Mouse (Mus musculus): Measurements from ENCODE around the gene Fbxo8. TPM values are rescaled to one million over a fixed set of nuclear protein-coding genes. Genes with fewer than 3 reads are reported as not detected.
A peak's percentile ranks its signal among the peaks of the same experiment; 100 is the strongest.

The Fbxo8 gene
- polyA plus RNA-seq, 1 experiment from 2014 or later, result 45.0 TPM

GRCm38 (mm10) chr8:56552045-56552444 lies 1.2 kb downstream of the Fbxo8 start:
- ATAC-seq, result no peak
- WGBS (ENCODE audit: insufficient replicate concordance), result 17% methylated on average over 10 of the region's 10 CpGs
- no peaks in the 10 kb centered on the region for H3K9me3 ChIP-seq (replicated peaks)
- H3K27me3 ChIP-seq (replicated peaks), result no peaks in the 10 kb centered on the region
- peak overlapping the region; percentile 91 for H3K27ac ChIP-seq
- H3K36me3 ChIP-seq, result no peaks in the 10 kb centered on the region
- peak overlapping the region; percentile 87 for H3K4me2 ChIP-seq
- H3K4me3 ChIP-seq, result peak overlapping the region; percentile 96
- H3K4me1 ChIP-seq, result peaks cover 22% of the 10 kb centered on the region
- peak overlapping the region; percentile 86 for H3K9ac ChIP-seq

GRCm38 (mm10) chr8:56552551-56553103 lies 1.7 kb downstream of the Fbxo8 start:
- Histone ChIP-seq H3K4me3 (peak overlapping the region; percentile 96), H3K4me2 (peak overlapping the region; percentile 87), H3K4me1 (peaks cover 22% of the 10 kb centered on the region), H3K9ac (peak overlapping the region; percentile 86), H3K27ac (no peak overlapping the region), H3K9me3 (replicated peaks) (no peaks in the 10 kb centered on the region), H3K36me3 (no peaks in the 10 kb centered on the region), H3K27me3 (replicated peaks) (no peaks in the 10 kb centered on the region)
- no peak for ATAC-seq
- 45% methylated on average over 5 of the region's 5 CpGs for whole genome bisulfite sequencing (ENCODE audit: insufficient replicate concordance)

- no peak for ATAC-seq
- Histone ChIP-seq H3K36me3 (peaks cover 7% of the 10 kb centered on the region; the same call in 1 of the 2 replicates), H3K4me3 (no peak overlapping the region), H3K9me3 (replicated peaks) (no peaks in the 10 kb centered on the region), H3K27me3 (replicated peaks) (no peaks in the 10 kb centered on the region), H3K4me2 (no peak overlapping the region), H3K27ac (no peak overlapping the region), H3K9ac (no peak overlapping the region), H3K4me1 (no peaks in the 10 kb centered on the region)
- WGBS (ENCODE audit: insufficient replicate concordance), result 68% methylated on average over 4 of the region's 4 CpGs
Observed at GRCm38 (mm10) chr8:56564399-56565047, 13.6 kb downstream of the Fbxo8 start.

- H3K27ac ChIP-seq, result no peak overlapping the region
- no peak for ATAC-seq
- H3K9me3 ChIP-seq (replicated peaks), result no peaks in the 10 kb centered on the region
- H3K4me1 ChIP-seq, result no peaks in the 10 kb centered on the region
- peaks cover 7% of the 10 kb centered on the region; the same call in 1 of the 2 replicates for H3K36me3 ChIP-seq
- no peak overlapping the region for H3K9ac ChIP-seq
- H3K4me3 ChIP-seq, result no peak overlapping the region
- WGBS (ENCODE audit: insufficient replicate concordance), result 85% methylated on average over 9 of the region's 9 CpGs
- H3K27me3 ChIP-seq (replicated peaks), result no peaks in the 10 kb centered on the region
- H3K4me2 ChIP-seq, result no peak overlapping the region
Observed at GRCm38 (mm10) chr8:56566856-56567255, 16.0 kb downstream of the Fbxo8 start.

- H3K27ac ChIP-seq, result no peak overlapping the region
- 0 out of 2 replicates have a peak, but pooled peaks cover 2% of the 10 kb centered on the region for H3K36me3 ChIP-seq
- no peak overlapping the region for H3K9ac ChIP-seq
- H3K27me3 ChIP-seq (replicated peaks), result no peaks in the 10 kb centered on the region
- no peak for ATAC-seq
- H3K4me3 ChIP-seq, result no peak overlapping the region
- H3K9me3 ChIP-seq (replicated peaks), result no peaks in the 10 kb centered on the region
- no peaks in the 10 kb centered on the region for H3K4me1 ChIP-seq
- H3K4me2 ChIP-seq, result no peak overlapping the region
- WGBS (ENCODE audit: insufficient replicate concordance), result 77% methylated on average over 4 of the region's 4 CpGs
Observed at GRCm38 (mm10) chr8:56580918-56581317, 30.0 kb downstream of the Fbxo8 start.

- Histone ChIP-seq H3K4me1 (no peaks in the 10 kb centered on the region), H3K4me3 (no peak overlapping the region), H3K9me3 (replicated peaks) (no peaks in the 10 kb centered on the region), H3K27me3 (replicated peaks) (no peaks in the 10 kb centered on the region), H3K4me2 (no peak overlapping the region), H3K36me3 (0 out of 2 replicates have a peak, but pooled peaks cover 2% of the 10 kb centered on the region), H3K9ac (no peak overlapping the region), H3K27ac (no peak overlapping the region)
- no peak for ATAC-seq
Observed at GRCm38 (mm10) chr8:56582841-56583240, 32.0 kb downstream of the Fbxo8 start.

GRCm38 (mm10) chr8:56589004-56589403 lies 38.1 kb downstream of the Fbxo8 start:
- Histone ChIP-seq H3K9ac (no peak overlapping the region), H3K36me3 (peaks cover 8% of the 10 kb centered on the region), H3K4me1 (no peaks in the 10 kb centered on the region), H3K4me2 (no peak overlapping the region), H3K9me3 (replicated peaks) (no peaks in the 10 kb centered on the region), H3K27me3 (replicated peaks) (no peaks in the 10 kb centered on the region), H3K27ac (no peak overlapping the region), H3K4me3 (no peak overlapping the region)
- no peak for ATAC-seq
- WGBS (ENCODE audit: insufficient replicate concordance), result 66% methylated on average over 2 of the region's 2 CpGs

GRCm38 (mm10) chr8:56591084-56591483 lies 40.2 kb downstream of the Fbxo8 start:
- Histone ChIP-seq H3K4me3 (no peak overlapping the region), H3K36me3 (peaks cover 9% of the 10 kb centered on the region), H3K27me3 (replicated peaks) (no peaks in the 10 kb centered on the region), H3K4me1 (no peaks in the 10 kb centered on the region), H3K4me2 (no peak overlapping the region), H3K9me3 (replicated peaks) (no peaks in the 10 kb centered on the region), H3K9ac (no peak overlapping the region), H3K27ac (no peak overlapping the region)
- WGBS (ENCODE audit: insufficient replicate concordance), result 81% methylated on average over 1 of the region's 1 CpGs
- peak; percentile 61 for ATAC-seq

- Histone ChIP-seq H3K9ac (no peak overlapping the region), H3K9me3 (replicated peaks) (no peaks in the 10 kb centered on the region), H3K27ac (no peak overlapping the region), H3K4me3 (no peak overlapping the region), H3K36me3 (peaks cover 9% of the 10 kb centered on the region), H3K4me1 (no peaks in the 10 kb centered on the region), H3K27me3 (replicated peaks) (no peaks in the 10 kb centered on the region), H3K4me2 (no peak overlapping the region)
- 0 out of 2 replicates have a peak, but pooled peaks have one; percentile 47 for ATAC-seq
- WGBS (ENCODE audit: insufficient replicate concordance), result 91% methylated on average over 5 of the region's 5 CpGs
Observed at GRCm38 (mm10) chr8:56591502-56591901, 40.6 kb downstream of the Fbxo8 start.

GRCm38 (mm10) chr8:56606481-56606880 lies 55.6 kb downstream of the Fbxo8 start:
- Histone ChIP-seq H3K4me1 (no peaks in the 10 kb centered on the region), H3K27me3 (replicated peaks) (no peaks in the 10 kb centered on the region), H3K36me3 (no peaks in the 10 kb centered on the region), H3K4me2 (no peak overlapping the region), H3K9me3 (replicated peaks) (no peaks in the 10 kb centered on the region), H3K27ac (no peak overlapping the region), H3K9ac (no peak overlapping the region), H3K4me3 (no peak overlapping the region)
- WGBS (ENCODE audit: insufficient replicate concordance), result 49% methylated on average over 3 of the region's 3 CpGs
- no peak for ATAC-seq

GRCm38 (mm10) chr8:56611736-56612135 lies 60.8 kb downstream of the Fbxo8 start:
- 83% methylated on average over 6 of the region's 6 CpGs for WGBS (ENCODE audit: insufficient replicate concordance)
- no peak overlapping the region for H3K4me3 ChIP-seq
- H3K36me3 ChIP-seq, result no peaks in the 10 kb centered on the region
- H3K27me3 ChIP-seq (replicated peaks), result no peaks in the 10 kb centered on the region
- no peak overlapping the region for H3K27ac ChIP-seq
- no peak overlapping the region for H3K4me2 ChIP-seq
- no peaks in the 10 kb centered on the region for H3K4me1 ChIP-seq
- no peak overlapping the region for H3K9ac ChIP-seq
- H3K9me3 ChIP-seq (replicated peaks), result no peaks in the 10 kb centered on the region
- ATAC-seq, result no peak

GRCm38 (mm10) chr8:56614235-56614634 lies 63.3 kb downstream of the Fbxo8 start:
- no peak overlapping the region for H3K4me2 ChIP-seq
- H3K27me3 ChIP-seq (replicated peaks), result peaks cover 4% of the 10 kb centered on the region; the same call in 1 of the 2 replicates
- no peaks in the 10 kb centered on the region for H3K36me3 ChIP-seq
- H3K4me3 ChIP-seq, result no peak overlapping the region
- no peak for ATAC-seq
- H3K9me3 ChIP-seq (replicated peaks), result no peaks in the 10 kb centered on the region
- 71% methylated on average over 1 of the region's 1 CpGs for WGBS (ENCODE audit: insufficient replicate concordance)
- peaks cover 4% of the 10 kb centered on the region for H3K4me1 ChIP-seq
- H3K9ac ChIP-seq, result no peak overlapping the region
- H3K27ac ChIP-seq, result no peak overlapping the region

Data from liver, embryonic 12.5 days (tissue).